Mouse (Mus musculus) cerebellum, adult 18-20 months (tissue): Measurements from ENCODE around the gene Gprc5c.

Source experiments
- DNase-seq, 2 experiments: peaks; one replicate each; pipeline ENCODE4 v3.0.0; 2021

Gene Gprc5c

GRCm38 (mm10) chr11:114850452-114851268 is at the start of gene Gprc5c:
Gene Gprc5c (plus strand): TSS chr11:114851152.
- peak; percentile 66 to 73 for DNase-seq

- DNase-seq: peak in 1 of 2 experiments; percentile 20
Measured at GRCm38 (mm10) chr11:114801906-114802305, 49.0 kb upstream of the Gprc5c start.

- peak in 1 of 2 experiments; percentile 49 for DNase-seq
Measured at GRCm38 (mm10) chr11:114802540-114803267, 48.2 kb upstream of the Gprc5c start.

- DNase-seq: no peak
Measured at GRCm38 (mm10) chr11:114803990-114804389, 47.0 kb upstream of the Gprc5c start.

GRCm38 (mm10) chr11:114807025-114807424 is 43.9 kb upstream of the Gprc5c start:
- no peak for DNase-seq

- peak; percentile 66 to 67 for DNase-seq
Measured at GRCm38 (mm10) chr11:114807686-114808427, 43.1 kb upstream of the Gprc5c start.

- DNase-seq: peak in 1 of 2 experiments; percentile 45
Measured at GRCm38 (mm10) chr11:114809371-114809770, 41.6 kb upstream of the Gprc5c start.

- DNase-seq: no peak
Measured at GRCm38 (mm10) chr11:114810344-114810743, 40.6 kb upstream of the Gprc5c start.

GRCm38 (mm10) chr11:114812731-114813240 is 38.2 kb upstream of the Gprc5c start:
- DNase-seq: peak; percentile 95 to 98

- no peak for DNase-seq
Measured at GRCm38 (mm10) chr11:114814873-114815592, 35.9 kb upstream of the Gprc5c start.

GRCm38 (mm10) chr11:114816934-114817333 is 34.0 kb upstream of the Gprc5c start:
- no peak for DNase-seq

GRCm38 (mm10) chr11:114818185-114818584 is 32.8 kb upstream of the Gprc5c start:
- DNase-seq: no peak

GRCm38 (mm10) chr11:114819110-114819509 is 31.8 kb upstream of the Gprc5c start:
- no peak for DNase-seq

- no peak for DNase-seq
Measured at GRCm38 (mm10) chr11:114820444-114820843, 30.5 kb upstream of the Gprc5c start.

- no peak for DNase-seq
Measured at GRCm38 (mm10) chr11:114821325-114821724, 29.6 kb upstream of the Gprc5c start.

- peak; percentile 78 to 82 for DNase-seq
Measured at GRCm38 (mm10) chr11:114822727-114823126, 28.2 kb upstream of the Gprc5c start.

GRCm38 (mm10) chr11:114823199-114823725 is 27.7 kb upstream of the Gprc5c start:
- DNase-seq: no peak

GRCm38 (mm10) chr11:114826686-114827085 is 24.3 kb upstream of the Gprc5c start:
- no peak for DNase-seq

- DNase-seq: peak; percentile 91 to 95
Measured at GRCm38 (mm10) chr11:114829499-114830432, 21.2 kb upstream of the Gprc5c start.

- no peak for DNase-seq
Measured at GRCm38 (mm10) chr11:114830433-114830773, 20.5 kb upstream of the Gprc5c start.

GRCm38 (mm10) chr11:114833166-114833565 is 17.8 kb upstream of the Gprc5c start:
- DNase-seq: no peak
